8 mouse cellular contexts compared by ENCODE assay signal in the genomic region with DNA sequence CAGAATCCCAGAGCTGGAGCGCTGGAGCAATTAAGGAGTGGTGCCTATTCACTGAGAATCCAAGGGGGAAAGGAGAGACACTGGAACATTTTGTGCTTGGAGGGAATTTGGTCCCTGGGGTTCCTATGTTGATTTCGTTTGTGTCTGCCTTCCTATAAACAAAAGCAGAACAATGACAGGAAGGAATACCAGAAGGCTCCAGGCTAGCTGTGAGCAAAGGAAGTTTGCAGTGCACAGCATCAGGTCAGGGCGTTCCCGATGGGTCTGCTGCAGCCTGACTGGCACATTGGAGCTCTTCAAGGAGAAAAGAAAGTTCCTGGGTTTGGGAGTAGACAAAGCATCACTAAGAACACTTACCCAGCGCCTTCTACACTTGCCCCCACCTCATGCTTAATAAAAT. TPM values are rescaled to one million over a fixed set of nuclear protein-coding genes. Genes with fewer than 3 reads are reported as not detected.
DNase-seq lines count a peak whose midpoint lies in the region; ATAC-seq and TF ChIP-seq lines count a peak whose summit lies in the region.

No protein-coding gene starts in this region.

- H3K4me3 ChIP-seq in olfactory bulb, adult 2 months (ENCODE audit: insufficient read depth, low read depth, low read length): peak overlapping the region; percentile 76
- no peak overlapping the region for H3K4me3 ChIP-seq in liver, postnatal 0 days (ENCODE audit: low read depth, low read length)

- no peak overlapping the region for H3K4me2 ChIP-seq in liver, postnatal 0 days (ENCODE audit: low read depth, low read length)

- DNase-seq in left cerebral cortex, postnatal 25 days (ENCODE audit: low spot score in 2 of 2): peak; percentile 17 to 30
- DNase-seq in left cerebral cortex, postnatal 14 days (ENCODE audit: low spot score in 2 of 2): no peak
- peak; percentile 27 for DNase-seq in gastrocnemius, postnatal 25 days
- DNase-seq in kidney, postnatal 25 days: peak; percentile 6 to 72
- DNase-seq in liver, postnatal 0 days: no peak
- no peak for DNase-seq in urinary bladder, postnatal 25 days (ENCODE audit: low spot score)
- DNase-seq in frontal cortex, postnatal 25 days (ENCODE audit: low spot score in 2 of 2): no peak

- H3K27me3 ChIP-seq in liver, postnatal 0 days (ENCODE audit: insufficient read depth, low read length): peaks cover 22% of the 10 kb centered on the region

- 21% methylated on average over 5 of the region's 5 CpGs for WGBS in olfactory bulb, adult 2 months
- WGBS in liver, postnatal 0 days (ENCODE audit: insufficient replicate concordance): 16% methylated on average over 5 of the region's 5 CpGs

- no peak for ATAC-seq in liver, postnatal 0 days

- no peaks in the 10 kb centered on the region for H3K36me3 ChIP-seq in liver, postnatal 0 days (replicated peaks; ENCODE audit: insufficient read depth, low read length)

- no peak overlapping the region for H3K27ac ChIP-seq in olfactory bulb, adult 2 months (ENCODE audit: insufficient read depth, low read depth, low read length)
- H3K27ac ChIP-seq in liver, postnatal 0 days (ENCODE audit: low read depth): no peak overlapping the region

- no peak for TF ChIP-seq CTCF in olfactory bulb, adult 2 months (IDR thresholded peaks at IDR 0.05; ENCODE audit: insufficient read depth, low read depth, low read length)
- no peak for TF ChIP-seq CTCF in liver, postnatal 0 days (IDR thresholded peaks at IDR 0.05; ENCODE audit: low read depth)

- no peak for TF ChIP-seq POLR2A in olfactory bulb, adult 2 months (IDR thresholded peaks at IDR 0.05; ENCODE audit: insufficient read depth, low read depth, low read length)

- intact Hi-C loops in left cerebral cortex, postnatal 25 days (cut with DNase I): loop anchor here (5.0 to 10.0 kb wide), 3 partner anchors 115 to 557 kb away; no protein-coding TSS in a partner anchor
- intact Hi-C loops in left cerebral cortex, postnatal 14 days (cut with DNase I): loop anchor here (5.0 kb wide), 2 partner anchors 240 to 1360 kb away; no protein-coding TSS in a partner anchor

- H3K4me1 ChIP-seq in olfactory bulb, adult 2 months (ENCODE audit: control insufficient read depth, insufficient read depth, low read length): no peaks in the 10 kb centered on the region
- H3K4me1 ChIP-seq in liver, postnatal 0 days (ENCODE audit: insufficient read depth): no peaks in the 10 kb centered on the region

- TF ChIP-seq EP300 in liver, postnatal 0 days (IDR thresholded peaks at IDR 0.05; ENCODE audit: low read depth): no peak

- H3K9me3 ChIP-seq in liver, postnatal 0 days (ENCODE audit: low read length): no peaks in the 10 kb centered on the region

- no peak overlapping the region for H3K9ac ChIP-seq in liver, postnatal 0 days (replicated peaks)

RNA-seq across cellular contexts. Expression of a gene that starts 1.9 kb away (rescaled TPM):
- 10 to 100 TPM; 89.4 to 93.4 TPM for total RNA-seq in left cerebral cortex, postnatal 25 days (2021)
- 100 to 1,000 TPM; 103 to 105 TPM for total RNA-seq in left cerebral cortex, postnatal 14 days (2021)
- 1 to 10 TPM; 5.9 to 6.6 TPM for total RNA-seq in gastrocnemius, postnatal 25 days (2021)
- not detected in 2 replicates for polyA plus RNA-seq in olfactory bulb, adult 2 months (2012; ENCODE audit: insufficient read depth, insufficient read length, low replicate concordance, missing spikeins)
- polyA plus RNA-seq in liver, postnatal 0 days (2015; fragmentation: Nextera tagmentation; extraction: Ambion mirVana): 0.02 TPM in 1 of 2 replicates, not detected in the other

Comparison
In these comparisons a context has a peak if more than half of its experiments do, and no peak if none do; other contexts are left out.
1. DNase-seq: peak in left cerebral cortex, postnatal 25 days (2 of 2), gastrocnemius, postnatal 25 days (single experiment) and kidney, postnatal 25 days (2 of 2); none in left cerebral cortex, postnatal 14 days (0 of 2), liver, postnatal 0 days (single experiment), urinary bladder, postnatal 25 days (single experiment) and frontal cortex, postnatal 25 days (0 of 2).
2. RNA of a gene that starts 1.9 kb away (total RNA-seq): 103 to 105 TPM in left cerebral cortex, postnatal 14 days and 89.4 to 93.4 TPM in left cerebral cortex, postnatal 25 days; 5.9 to 6.6 TPM in gastrocnemius, postnatal 25 days; every median in the first group is over 10 times any median in the second.